Mouse (Mus musculus) C3H10T1/2 (cell line): ENCODE results near the gene Mfsd4b1. TPM values are rescaled to one million over a fixed set of nuclear protein-coding genes. Genes with fewer than 3 reads are reported as not detected.

Experiments
- polyA plus RNA-seq, 2 experiments: library from polyadenylated mRNA; unstranded; fragments of >200 nt; fragmentation: generic; extraction: Trizol; gene quantifications; one replicate each; pipeline ENCODE4 v1.2.1; 2012; ENCODE audit warnings: missing spikeins in 2 of 2

Mfsd4b1 gene
- under 1 TPM in 1 of 2 experiments, not detected in 1; 0.04 TPM for polyA plus RNA-seq

DNA sequence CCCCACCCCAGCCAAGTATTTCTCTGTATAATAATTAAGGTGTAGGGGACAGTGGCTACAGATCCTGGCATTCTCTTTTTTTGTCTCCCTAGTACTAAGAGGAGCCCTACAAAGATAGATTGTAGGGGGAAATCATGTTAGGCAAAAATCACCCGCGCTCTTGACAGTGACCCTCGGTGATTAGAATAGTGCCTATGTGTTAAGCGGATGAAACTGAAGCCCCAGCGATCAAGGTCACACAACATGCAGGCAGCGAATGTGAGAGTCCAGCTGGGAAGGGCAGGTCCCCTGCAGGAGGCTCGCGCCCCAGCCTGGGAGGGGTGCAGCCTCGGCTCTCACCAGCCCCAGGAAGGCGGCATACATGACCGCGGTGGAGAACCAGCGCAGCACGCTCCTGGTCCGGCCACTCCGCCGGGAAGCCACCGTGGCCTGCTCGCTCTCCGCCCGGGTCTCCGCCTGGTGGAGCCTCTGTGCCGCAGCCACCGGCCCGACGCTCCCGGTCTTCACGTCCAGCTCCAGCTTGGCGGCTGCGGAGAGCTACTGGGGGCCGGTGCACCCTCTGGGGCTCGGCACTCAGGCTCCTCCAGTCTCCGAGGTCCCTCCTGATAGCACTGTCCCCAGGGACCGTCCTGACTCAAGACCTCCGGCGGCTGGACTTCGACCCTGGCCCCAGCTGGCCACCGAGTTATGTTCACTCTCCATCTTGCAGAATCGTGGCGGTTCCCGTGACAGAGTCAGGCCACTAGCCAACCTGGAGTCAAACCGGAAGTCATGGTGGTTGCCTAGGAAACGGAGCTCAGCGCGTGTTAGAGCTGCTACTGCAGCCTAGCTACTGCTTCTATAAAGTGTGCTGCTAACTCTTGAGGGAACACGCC is at the start of gene Mfsd4b1:
Gene Mfsd4b1 (minus strand): TSS at position 715 of the 875 bp plus-strand sequence.

DNA sequence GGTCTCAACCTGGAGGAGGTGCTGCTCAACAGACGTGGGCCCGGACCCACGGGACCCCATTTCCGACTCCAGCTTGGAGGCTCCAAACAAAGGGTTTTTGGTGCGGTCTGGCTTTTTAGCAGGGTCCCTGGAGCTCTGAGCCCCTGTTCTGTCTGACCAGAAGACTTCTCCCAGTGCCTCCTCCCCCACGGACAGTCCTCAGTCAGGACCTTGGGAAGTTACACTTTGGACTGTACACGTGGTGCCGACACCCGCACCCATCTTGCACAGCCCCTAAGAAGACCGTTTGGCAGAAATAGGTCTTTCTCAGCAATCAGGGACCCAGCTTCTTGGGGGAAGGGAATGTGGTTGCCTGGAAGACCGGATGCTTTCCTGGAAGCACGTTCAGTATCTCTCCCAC is 38.6 kb downstream of the Mfsd4b1 start, which contains the start of gene Mfsd4b5:
Gene Mfsd4b5 (minus strand): TSS at position 181 of the 400 bp plus-strand sequence.

DNA sequence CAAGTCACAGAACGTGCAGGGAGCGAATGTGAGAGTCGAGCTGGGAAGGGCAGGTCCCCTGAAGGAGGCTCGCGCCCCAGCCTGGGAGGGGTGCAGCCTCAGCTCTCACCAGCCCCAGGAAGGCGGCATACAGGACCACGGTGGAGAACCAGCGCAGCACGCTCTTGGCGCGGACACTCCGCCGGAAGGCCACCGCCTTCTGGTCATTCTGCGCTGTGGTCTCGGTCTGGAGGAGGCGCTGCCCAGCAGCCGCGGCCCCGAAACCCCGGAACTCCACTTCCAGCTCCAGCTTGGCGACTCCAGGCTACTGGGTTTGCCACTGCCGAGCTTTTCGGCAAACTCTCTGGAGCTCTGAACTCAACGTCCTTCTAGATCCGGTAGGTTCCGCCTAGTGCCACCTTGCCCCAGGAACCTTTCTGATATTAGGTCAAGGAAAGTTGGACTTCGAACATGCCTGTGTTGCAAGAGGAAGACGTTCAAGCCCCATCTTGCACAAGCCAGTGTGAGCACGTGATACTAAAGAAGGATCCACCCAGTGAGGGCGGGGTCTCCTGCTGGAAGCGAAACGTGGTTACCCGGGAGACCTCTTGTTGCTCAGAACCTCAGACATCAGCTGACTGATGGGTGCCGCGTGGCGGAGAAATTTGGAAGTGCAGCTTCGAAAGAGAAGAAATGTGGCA is 65.2 kb downstream of the Mfsd4b1 start, which contains the start of gene Mfsd4b3:
Gene Mfsd4b3 (minus strand): TSS at position 393 of the 680 bp plus-strand sequence.

Other genes with a start within 250 kb of the Mfsd4b1 start
- 1 to 10 TPM in 1 of 2 experiments, under 1 TPM in 1; 0.40 to 6.0 TPM for gene Mfsd4b4, start 126.0 kb downstream of the Mfsd4b1 start, polyA plus RNA-seq
- gene Mfsd4b2, start 98.3 kb downstream of the Mfsd4b1 start, polyA plus RNA-seq: not detected
- under 1 TPM; 0.19 to 0.60 TPM for gene Mfsd4b3, start 65.1 kb downstream of the Mfsd4b1 start, polyA plus RNA-seq
- under 1 TPM; 0.02 to 0.05 TPM for gene Mfsd4b5, start 38.6 kb downstream of the Mfsd4b1 start, polyA plus RNA-seq
- gene Slc16a10, start 117.0 kb upstream of the Mfsd4b1 start, polyA plus RNA-seq: 1 to 10 TPM in 1 of 2 experiments, under 1 TPM in 1; 0.82 to 1.5 TPM
- 1 to 10 TPM; 4.0 to 7.7 TPM for gene Rpf2, start 221.8 kb upstream of the Mfsd4b1 start, polyA plus RNA-seq
- 10 to 100 TPM; 11.1 to 32.2 TPM for gene Gtf3c6, start 232.8 kb upstream of the Mfsd4b1 start, polyA plus RNA-seq